Mouse (Mus musculus): ENCODE results near the gene Cab39l. TPM values are rescaled to one million over a fixed set of nuclear protein-coding genes. Genes with fewer than 3 reads are reported as not detected.
"Not testable (repeated sequence)": the region's sequence is repeated elsewhere in the genome, so short reads cannot be mapped to it uniquely, and the experiment has no call there.

Cab39l gene
- total RNA-seq, 2 experiments from 2014 or later, result 13.6 to 18.5 TPM

GRCm38 (mm10) chr14:59555928-59556531 lies 115.3 kb downstream of the Cab39l start:
- DNase-seq, result peak; percentile 32 to 64
- intact Hi-C loops (cut with DNase I), result loop anchor here (2.0 to 5.0 kb wide), 2 partner anchors 87 to 169 kb away; no protein-coding TSS in a partner anchor

DNA sequence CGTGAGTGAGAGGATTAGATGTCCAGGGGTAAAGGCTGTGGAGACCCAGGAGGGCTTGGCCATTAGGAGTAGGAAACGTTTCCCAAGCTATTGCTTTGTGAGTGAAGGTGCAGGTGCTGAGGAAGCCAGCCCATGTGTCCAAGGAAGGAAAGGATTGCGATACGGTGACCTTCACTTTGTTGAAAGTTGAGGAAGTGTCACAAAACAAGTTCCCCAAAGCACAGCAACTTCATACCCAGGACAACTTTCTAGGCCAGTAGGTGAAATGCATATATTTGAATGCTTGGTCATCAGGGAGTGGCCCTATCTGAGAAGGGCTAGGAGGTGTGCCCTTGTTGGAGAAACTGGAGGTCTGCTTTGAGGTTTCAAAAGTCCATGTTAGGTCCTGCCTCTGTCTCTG lies 116.3 kb downstream of the Cab39l start:
- intact Hi-C loops (cut with DNase I), result loop anchor here (2.0 to 5.0 kb wide), 2 partner anchors 88 to 170 kb away; no protein-coding TSS in a partner anchor
- DNase-seq, result no peak

DNA sequence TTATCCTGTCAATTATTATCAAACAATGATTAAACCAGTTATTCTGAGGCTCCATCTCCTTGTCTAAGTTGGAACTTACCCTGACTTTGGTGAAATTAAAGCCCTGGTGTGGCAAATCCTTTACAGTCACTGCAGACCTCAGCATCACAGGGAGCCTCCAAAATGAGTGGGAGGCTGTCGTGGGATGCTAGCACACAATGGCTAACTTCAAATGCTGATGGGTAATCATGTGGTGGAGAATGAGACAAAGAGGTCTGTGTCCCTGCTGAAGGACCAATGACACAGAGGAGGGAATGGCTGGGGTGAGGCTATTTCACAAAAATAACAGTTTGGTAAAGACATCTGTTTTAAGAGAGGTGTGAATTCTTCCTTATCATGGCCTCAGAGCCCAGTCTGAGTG lies 117.1 kb downstream of the Cab39l start:
- intact Hi-C loops (cut with DNase I), result loop anchor here (2.0 to 5.0 kb wide), 2 partner anchors 89 to 171 kb away; no protein-coding TSS in a partner anchor
- DNase-seq, result no peak

DNA sequence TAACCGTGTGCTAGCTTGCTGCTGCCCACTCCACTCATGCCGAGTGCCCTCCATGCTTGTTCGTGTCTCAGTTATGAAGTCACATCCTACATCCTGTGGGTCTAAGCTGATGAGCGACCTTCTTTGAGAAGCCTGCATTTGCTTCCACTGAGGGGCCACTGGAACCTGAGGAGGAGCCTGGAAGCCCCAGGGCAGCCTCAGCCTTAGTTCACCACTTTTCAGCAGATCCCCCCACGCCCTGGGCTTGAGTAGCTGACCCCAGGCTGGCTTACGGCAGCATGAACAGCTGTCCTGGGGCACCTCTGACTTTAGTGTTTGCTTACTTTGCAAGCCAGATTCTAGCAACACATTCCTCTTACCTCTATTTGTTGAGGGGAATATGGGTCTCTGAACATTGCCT lies 126.0 kb downstream of the Cab39l start:
- intact Hi-C loops (cut with DNase I), result no loop called here
- DNase-seq, result no peak

GRCm38 (mm10) chr14:59576385-59576784 lies 135.6 kb downstream of the Cab39l start:
- no peak for DNase-seq
- intact Hi-C loops (cut with DNase I), result no loop called here

GRCm38 (mm10) chr14:59590614-59591013 lies 149.8 kb downstream of the Cab39l start:
- intact Hi-C loops (cut with DNase I), result no loop called here
- no peak for DNase-seq

DNA sequence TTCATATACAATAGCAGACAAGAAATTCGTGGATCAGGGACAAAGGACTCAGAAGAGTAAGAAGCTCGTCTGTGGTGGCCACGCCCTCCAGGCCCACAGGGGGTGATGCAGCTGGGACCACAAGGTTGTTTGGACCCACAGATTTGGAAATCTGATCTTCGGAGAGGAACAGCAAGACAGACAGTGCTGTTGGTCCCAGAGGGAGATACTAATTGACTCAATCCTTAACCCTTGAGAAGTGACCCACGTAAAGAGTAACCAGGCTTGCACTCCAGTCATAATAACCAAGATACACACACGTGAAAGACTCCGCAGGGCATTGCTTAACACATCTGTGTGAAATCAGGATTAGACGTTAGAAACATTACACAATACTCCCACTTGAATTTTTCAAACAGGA lies 151.1 kb downstream of the Cab39l start:
- intact Hi-C loops (cut with DNase I), result no loop called here
- no peak for DNase-seq

DNA sequence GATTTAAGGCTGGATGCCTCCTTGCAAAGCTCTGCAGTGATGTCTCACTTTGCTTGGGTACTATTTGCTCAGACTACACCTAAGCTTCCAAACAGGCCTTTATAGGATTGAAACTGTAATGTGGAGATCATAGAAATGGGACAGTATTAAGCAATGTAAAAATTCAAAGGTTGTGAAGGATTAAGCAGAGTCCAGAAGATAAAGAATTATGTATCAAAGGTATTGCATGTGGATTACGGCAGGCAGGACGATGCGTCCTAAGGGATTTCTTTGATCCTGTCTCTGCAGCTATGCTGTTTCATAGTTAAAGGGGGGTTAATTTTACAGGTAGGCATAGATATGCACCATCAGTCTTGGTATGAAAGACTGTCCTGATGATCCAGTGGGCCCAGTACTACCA lies 151.8 kb downstream of the Cab39l start:
- intact Hi-C loops (cut with DNase I), result no loop called here
- DNase-seq, result no peak

DNA sequence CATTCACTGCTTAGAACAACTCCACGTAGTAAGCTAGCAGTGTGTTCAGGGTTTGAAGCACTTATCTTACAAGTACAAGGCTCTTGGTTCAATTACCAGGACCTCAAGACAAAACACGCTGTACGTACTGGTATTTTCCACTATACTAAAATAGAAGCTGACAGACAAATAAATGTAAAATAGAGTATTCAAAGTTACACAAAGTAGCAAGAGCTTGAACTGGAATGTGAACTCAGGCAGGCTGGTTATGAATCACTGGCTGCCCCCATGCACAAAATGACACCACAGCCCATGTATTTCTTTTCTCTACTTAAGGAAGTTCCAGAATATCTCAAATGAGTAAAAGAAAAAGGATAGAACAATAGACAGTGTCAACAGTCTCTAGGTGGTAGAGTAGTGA lies 154.2 kb downstream of the Cab39l start:
- intact Hi-C loops (cut with DNase I), result loop anchor here (5.0 kb wide), 1 partner anchor 652 kb away; no protein-coding TSS in a partner anchor
- no peak for DNase-seq

DNA sequence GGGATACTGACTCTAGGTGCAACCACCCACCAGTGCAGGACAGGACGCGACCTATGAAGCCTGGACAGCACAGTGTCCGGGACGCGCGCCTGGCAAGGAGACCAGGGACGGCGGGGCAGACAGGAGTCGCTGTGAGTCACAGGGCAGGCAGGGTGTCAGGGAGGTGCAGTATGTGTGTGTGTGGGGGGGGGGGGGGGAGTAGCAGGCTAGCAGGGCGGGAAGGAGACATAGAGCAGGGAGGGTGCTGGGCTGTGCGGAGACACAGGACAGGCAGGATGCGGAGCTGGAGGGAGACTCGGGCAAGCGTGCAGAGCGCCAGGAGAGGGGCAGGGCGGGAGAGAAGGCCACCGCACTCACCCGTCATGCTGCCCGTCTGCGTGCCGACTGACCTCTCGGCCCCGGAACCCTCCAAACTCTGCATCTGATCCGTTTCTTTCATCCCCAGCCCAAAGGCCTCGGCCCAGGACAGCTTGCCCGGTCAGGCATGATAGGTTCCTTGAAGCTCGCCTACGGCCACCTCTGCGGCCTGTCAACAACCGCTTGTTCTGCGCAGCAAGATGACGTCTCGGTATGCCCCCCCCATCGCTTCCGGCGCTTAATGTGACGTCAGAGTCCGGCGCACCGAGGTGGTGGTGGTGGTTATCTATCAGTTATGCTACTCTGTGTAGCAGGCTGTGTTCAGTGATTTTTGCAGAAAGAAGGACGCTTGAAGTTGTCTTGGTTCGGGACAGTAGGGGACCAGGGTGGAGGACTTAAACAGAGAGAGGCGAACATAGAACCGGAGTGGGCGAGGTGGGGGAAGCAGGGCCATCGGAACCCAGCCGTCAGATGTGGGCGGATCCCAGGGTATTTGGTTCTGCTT lies 156.9 kb downstream of the Cab39l start, which contains the start of gene Cdadc1:
Gene Cdadc1 (minus strand): TSS at position 562 of the 862 bp plus-strand sequence.
- intact Hi-C loops (cut with DNase I), result loop anchor here (5.0 kb wide), 1 partner anchor 650 kb away; no protein-coding TSS in a partner anchor
- DNase-seq, result peak; percentile 90 to 98

DNA sequence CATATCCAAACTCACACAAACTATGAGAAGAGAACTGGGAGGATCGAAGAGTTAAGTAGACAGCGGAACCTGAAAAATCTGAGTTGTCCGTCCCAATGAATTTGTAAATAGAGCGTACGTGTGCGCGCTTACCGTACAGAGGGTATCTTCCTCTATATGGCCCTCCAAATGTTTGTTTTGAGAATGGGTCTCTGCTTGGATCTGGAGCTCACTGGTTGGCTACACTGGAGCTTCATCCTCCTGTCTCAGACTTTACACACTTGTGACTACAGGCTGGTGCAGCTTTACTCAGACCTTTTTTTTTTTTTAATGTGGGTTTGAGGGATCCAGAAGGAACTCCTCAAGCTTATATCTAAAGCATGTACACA lies 157.5 kb downstream of the Cab39l start:
- intact Hi-C loops (cut with DNase I), result loop anchor here (5.0 kb wide), 1 partner anchor 649 kb away; no protein-coding TSS in a partner anchor
- DNase-seq, result no peak

DNA sequence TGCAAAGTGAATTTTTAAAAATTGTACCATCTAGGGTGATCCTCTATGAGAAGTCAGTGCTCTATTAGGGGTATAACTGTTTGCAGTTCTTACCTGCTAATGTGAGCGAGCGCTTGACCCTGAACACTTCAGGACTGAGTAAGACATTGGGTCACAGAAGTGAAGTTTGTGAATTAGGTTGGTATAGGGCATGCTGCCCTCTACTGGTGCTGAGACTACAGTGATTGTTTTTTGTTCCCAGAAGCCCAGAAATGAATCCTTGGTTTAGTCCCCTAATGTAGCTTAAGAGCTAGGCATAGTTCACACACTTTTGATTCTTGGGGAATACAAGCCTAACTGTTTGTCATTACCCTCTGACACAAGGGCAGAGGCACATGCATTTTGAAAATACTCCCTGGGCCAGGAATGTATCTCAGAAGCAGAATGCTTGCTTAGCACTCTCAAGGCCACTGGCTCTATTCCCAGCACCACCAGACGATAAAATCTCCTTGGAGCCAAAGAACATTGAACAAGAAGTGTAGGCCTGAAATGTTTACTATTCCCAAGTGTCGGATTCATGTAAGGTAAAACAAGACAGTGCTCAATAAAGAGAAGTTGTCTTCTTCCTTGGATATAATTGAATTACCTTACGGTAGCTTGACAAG lies 163.4 kb downstream of the Cab39l start:
- intact Hi-C loops (cut with DNase I), result loop anchor here (2.0 kb wide), 1 partner anchor 415 kb away; no protein-coding TSS in a partner anchor

DNA sequence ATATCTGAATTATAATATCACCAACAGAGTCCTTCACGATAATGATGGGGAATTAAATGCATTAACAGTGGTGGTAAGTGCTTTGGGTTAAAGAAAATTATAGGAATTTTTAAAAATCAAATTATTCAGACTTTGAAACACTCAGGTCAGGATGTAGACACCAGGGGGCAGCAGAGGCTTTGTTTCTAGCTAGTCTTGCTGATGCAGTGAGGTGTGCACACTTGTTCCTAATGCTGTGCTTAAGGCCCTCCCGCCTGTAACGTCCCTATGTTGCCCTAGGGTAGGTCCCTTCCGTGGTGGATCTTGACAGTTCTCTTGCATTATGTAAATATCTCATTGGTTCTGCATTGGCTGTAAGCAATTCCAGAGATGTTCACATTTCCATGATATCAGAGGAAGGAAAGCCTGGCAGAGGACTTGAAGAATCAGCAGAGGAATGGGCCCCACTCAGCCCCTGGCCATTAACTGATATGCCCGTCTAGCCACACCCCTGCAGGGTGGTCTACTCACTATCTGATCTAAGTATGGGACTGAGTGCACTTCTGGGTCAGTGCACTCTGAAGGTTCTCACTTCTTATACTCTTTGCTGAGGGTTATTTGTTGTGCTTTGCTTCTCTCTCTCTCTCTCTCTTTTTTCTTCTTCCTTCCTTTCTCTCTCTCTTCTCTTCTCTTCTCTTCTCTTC lies 165.0 kb downstream of the Cab39l start:
- DNase-seq, result peak in 1 of 2 experiments; percentile 59
- intact Hi-C loops (cut with DNase I), result loop anchor here (2.0 kb wide), 2 partner anchors 337 to 413 kb away; no protein-coding TSS in a partner anchor

More for the DNA sequence above, 163.4 kb downstream of the Cab39l start:
- DNase-seq, result no peak

- intact Hi-C loops (cut with DNase I), result loop anchor here (2.0 kb wide), 1 partner anchor 336 kb away; no protein-coding TSS in a partner anchor
- no peak for DNase-seq
Observed at GRCm38 (mm10) chr14:59607021-59607420, 166.2 kb downstream of the Cab39l start.

GRCm38 (mm10) chr14:59612920-59613625 lies 172.3 kb downstream of the Cab39l start:
- DNase-seq, result peak in 1 of 2 experiments; percentile 62
- intact Hi-C loops (cut with DNase I), result no loop called here

DNA sequence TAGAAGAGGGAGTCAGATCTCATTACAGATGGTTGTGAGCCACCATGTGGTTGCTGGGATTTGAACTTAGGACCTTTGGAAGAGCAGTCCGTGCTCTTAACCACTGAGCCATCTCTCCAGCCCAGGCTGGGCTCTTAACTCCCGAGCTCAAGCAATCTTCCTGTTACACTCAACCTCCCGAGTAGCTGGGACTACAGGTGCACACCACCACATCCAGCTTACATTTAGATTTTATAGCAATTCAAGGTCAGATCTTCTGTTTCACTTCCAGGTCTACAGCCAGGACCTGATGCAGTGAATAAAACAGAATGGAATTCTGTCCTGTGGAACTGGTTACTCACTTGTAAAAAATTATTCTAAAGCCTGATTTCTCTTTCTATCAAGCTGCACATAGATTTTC lies 173.4 kb downstream of the Cab39l start:
- intact Hi-C loops (cut with DNase I); DNase-seq: not testable (repeated sequence)

GRCm38 (mm10) chr14:59616802-59617201 lies 176.0 kb downstream of the Cab39l start:
- no peak for DNase-seq
- intact Hi-C loops (cut with DNase I), result no loop called here

DNA sequence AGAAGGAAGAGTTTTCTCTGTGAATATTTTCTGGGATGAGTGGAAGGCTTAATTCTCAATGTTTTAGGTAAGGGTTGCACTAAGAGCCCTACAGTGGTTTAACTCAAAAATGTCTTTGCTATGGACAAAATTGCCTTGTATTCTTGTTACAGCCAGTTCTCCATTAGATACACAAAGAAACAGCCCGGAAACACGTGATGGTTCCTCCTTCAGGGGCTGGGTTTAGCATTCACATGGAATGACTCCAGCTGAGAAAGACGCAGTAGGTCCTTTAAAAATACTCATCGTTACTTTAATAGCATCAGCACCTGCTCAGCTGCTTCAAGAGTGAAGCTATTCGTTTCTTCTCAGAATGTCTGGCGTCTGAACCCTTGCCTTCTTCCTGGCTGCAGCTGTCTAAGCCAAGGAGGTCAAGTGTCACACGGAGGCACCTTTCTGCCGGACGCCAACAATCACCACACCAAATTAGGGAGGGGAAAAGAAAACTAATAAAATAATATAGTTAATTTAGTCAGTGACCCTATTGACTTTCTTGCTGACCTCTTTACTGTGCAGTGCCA lies 183.6 kb downstream of the Cab39l start:
- intact Hi-C loops (cut with DNase I), result no loop called here
- no peak for DNase-seq

Measured in gastrocnemius, postnatal 36 days (tissue).